Mouse (Mus musculus): ENCODE results near the gene Scn11a. TPM values are rescaled to one million over a fixed set of nuclear protein-coding genes. Genes with fewer than 3 reads are reported as not detected.

The Scn11a gene
- total RNA-seq, 2 experiments from 2014 or later: 0.05 TPM; not detected in 1

GRCm38 (mm10) chr9:119795254-119795912 lies 29.9 kb downstream of the Scn11a start:
- no peak for DNase-seq

- no peak for DNase-seq
Measured at GRCm38 (mm10) chr9:119794470-119794869, 30.8 kb downstream of the Scn11a start.

GRCm38 (mm10) chr9:119792505-119792904 lies 32.8 kb downstream of the Scn11a start:
- no peak for DNase-seq

GRCm38 (mm10) chr9:119780901-119781300 lies 44.4 kb downstream of the Scn11a start:
- no peak for DNase-seq

- DNase-seq: no peak
Measured at GRCm38 (mm10) chr9:119776661-119777060, 48.6 kb downstream of the Scn11a start.

- DNase-seq: no peak
Measured at GRCm38 (mm10) chr9:119768585-119768984, 56.7 kb downstream of the Scn11a start.

GRCm38 (mm10) chr9:119760226-119760625 lies 65.0 kb downstream of the Scn11a start:
- DNase-seq: no peak

GRCm38 (mm10) chr9:119759457-119759856 lies 65.8 kb downstream of the Scn11a start:
- no peak for DNase-seq

GRCm38 (mm10) chr9:119751507-119751906 lies 73.7 kb downstream of the Scn11a start:
- DNase-seq: no peak

- no peak for DNase-seq
Measured at GRCm38 (mm10) chr9:119749112-119749511, 76.1 kb downstream of the Scn11a start.

- peak; percentile 26 for DNase-seq
Measured at GRCm38 (mm10) chr9:119743900-119744299, 81.4 kb downstream of the Scn11a start.

- DNase-seq: no peak
Measured at GRCm38 (mm10) chr9:119743312-119743711, 81.9 kb downstream of the Scn11a start.

GRCm38 (mm10) chr9:119741101-119741786 lies 84.0 kb downstream of the Scn11a start:
- DNase-seq: no peak

GRCm38 (mm10) chr9:119728412-119729097 lies 96.7 kb downstream of the Scn11a start:
- DNase-seq: no peak

GRCm38 (mm10) chr9:119726990-119727389 lies 98.3 kb downstream of the Scn11a start:
- DNase-seq: no peak

- no peak for DNase-seq
Measured at GRCm38 (mm10) chr9:119725293-119725862, 99.9 kb downstream of the Scn11a start.

- DNase-seq: no peak
Measured at GRCm38 (mm10) chr9:119719222-119719621, 106.0 kb downstream of the Scn11a start, which contains the start of gene Scn10a. Scn10a (minus strand) TSS chr9:119719322.

- DNase-seq: no peak
Measured at GRCm38 (mm10) chr9:119706700-119707099, 118.6 kb downstream of the Scn11a start.

Measured in gastrocnemius, postnatal 25 days (tissue).